Mouse (Mus musculus): ENCODE data around the gene Plxnb3. TPM values are rescaled to one million over a fixed set of nuclear protein-coding genes. Genes with fewer than 3 reads are reported as not detected.
A peak's percentile ranks its signal among the peaks of the same experiment; 100 is the strongest.

The Plxnb3 gene
- polyA plus RNA-seq, 1 experiment from 2014 or later, result 0.46 TPM

DNA sequence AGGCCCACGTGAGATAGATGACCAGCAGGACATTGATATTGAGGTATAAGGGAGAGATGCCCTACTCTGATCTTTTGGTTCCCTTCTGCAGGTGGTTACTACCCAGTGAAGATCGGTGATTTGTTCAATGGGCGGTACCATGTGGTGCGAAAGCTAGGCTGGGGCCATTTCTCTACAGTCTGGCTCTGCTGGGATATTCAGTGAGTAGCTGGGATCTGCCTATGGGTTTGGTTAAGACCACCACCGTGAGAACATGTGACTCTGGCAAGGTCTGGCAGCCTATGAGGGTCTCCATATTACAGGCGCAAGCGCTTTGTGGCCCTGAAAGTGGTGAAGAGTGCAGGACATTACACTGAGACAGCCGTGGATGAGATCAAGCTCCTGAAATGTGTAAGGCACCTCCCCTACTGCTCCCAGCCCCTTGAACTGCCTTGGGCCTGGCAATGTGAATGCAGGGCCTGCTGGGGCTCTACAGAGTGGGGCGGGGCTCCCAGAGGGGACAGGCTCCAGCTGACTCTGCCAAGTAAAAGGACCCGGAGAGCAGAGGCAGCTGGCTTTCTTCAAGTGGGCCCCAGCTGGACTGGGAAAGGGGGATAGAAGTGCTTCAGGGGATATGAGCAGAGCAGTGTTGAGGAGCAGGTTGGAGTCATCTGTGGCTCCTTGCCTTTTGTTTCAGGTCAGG lies 18.1 kb downstream of the Plxnb3 start:
- H3K27ac ChIP-seq (ENCODE audit: low read length), result no peak overlapping the region
- H3K4me1 ChIP-seq (ENCODE audit: control insufficient read depth, insufficient read depth, low read length), result 0 out of 2 replicates have a peak, but pooled peaks cover 7% of the 10 kb centered on the region
- WGBS, result 71% methylated on average over 10 of the region's 10 CpGs

DNA sequence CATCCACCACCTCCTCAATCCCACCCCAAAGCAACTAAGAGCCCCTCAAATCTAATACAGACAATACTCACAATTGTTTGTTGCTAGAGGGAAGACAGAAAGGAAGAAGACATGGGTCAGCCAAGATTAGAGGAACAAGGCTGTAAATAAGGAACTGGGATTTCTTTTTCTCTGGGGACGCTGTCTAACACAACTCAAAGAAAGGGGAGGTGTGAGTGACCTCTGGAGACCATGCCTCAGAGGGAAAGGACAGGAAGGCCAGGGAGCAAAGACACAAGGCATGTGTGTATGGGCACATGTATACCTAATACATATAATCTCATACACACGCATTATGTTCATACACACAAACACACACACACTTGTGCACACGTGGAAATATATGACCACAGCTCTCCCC lies 25.3 kb downstream of the Plxnb3 start:
- Histone ChIP-seq H3K4me1 (ENCODE audit: control insufficient read depth, insufficient read depth, low read length) (peaks cover 4% of the 10 kb centered on the region; the same call in 1 of the 2 replicates), H3K9ac (ENCODE audit: low read depth, low read length) (no peak overlapping the region), H3K4me3 (ENCODE audit: low read length) (no peak overlapping the region), H3K9me3 (ENCODE audit: control insufficient read depth, low read length) (no peaks in the 10 kb centered on the region), H3K27ac (ENCODE audit: low read length) (no peak overlapping the region), H3K4me2 (ENCODE audit: low read depth, low read length) (no peak overlapping the region), H3K36me3 (ENCODE audit: control insufficient read depth, insufficient read depth, low read length) (peaks cover 7% of the 10 kb centered on the region; the same call in 1 of the 2 replicates), H3K27me3 (replicated peaks; ENCODE audit: control insufficient read depth, insufficient read depth, low read length) (no peaks in the 10 kb centered on the region; the same call in 1 of the 2 replicates)
- no peak for ATAC-seq
- WGBS, result 91% methylated on average over 3 of the region's 3 CpGs

More for the DNA sequence above, 18.1 kb downstream of the Plxnb3 start:
- peak; percentile 69 for ATAC-seq
- H3K9me3 ChIP-seq (ENCODE audit: control insufficient read depth, low read length), result no peaks in the 10 kb centered on the region
- H3K36me3 ChIP-seq (ENCODE audit: control insufficient read depth, insufficient read depth, low read length), result 0 out of 2 replicates have a peak, but pooled peaks cover under 1% of the 10 kb centered on the region
- no peak overlapping the region for H3K4me2 ChIP-seq (ENCODE audit: low read depth, low read length)
- no peaks in the 10 kb centered on the region for H3K27me3 ChIP-seq (replicated peaks; ENCODE audit: control insufficient read depth, insufficient read depth, low read length)
- no peak overlapping the region for H3K9ac ChIP-seq (ENCODE audit: low read depth, low read length)
- no peak overlapping the region for H3K4me3 ChIP-seq (ENCODE audit: low read length)

DNA sequence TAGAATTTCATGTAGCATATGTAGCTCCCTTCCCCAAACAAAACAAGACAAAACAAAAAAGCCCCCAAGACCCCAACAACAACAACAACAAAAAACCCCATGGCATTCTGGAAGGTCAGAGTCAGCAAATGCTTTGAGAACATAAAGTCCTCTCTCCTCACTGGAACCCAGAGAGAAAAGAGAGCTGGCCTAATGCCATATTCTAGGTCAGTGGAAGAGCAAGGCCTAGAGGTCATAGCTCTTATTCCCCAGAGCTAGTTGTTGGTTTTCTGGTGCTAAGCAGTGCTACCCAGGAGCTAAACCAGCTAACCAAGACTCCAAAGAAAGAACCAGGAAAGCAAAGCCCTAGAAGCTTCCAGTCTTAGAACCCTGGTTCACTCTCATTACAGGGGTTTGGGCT lies 28.8 kb downstream of the Plxnb3 start:
- no peak for ATAC-seq
- Histone ChIP-seq H3K9ac (ENCODE audit: low read depth, low read length) (peak overlapping the region; percentile 68), H3K9me3 (ENCODE audit: control insufficient read depth, low read length) (no peaks in the 10 kb centered on the region), H3K4me2 (ENCODE audit: low read depth, low read length) (peak overlapping the region; percentile 67), H3K27me3 (replicated peaks; ENCODE audit: control insufficient read depth, insufficient read depth, low read length) (no peaks in the 10 kb centered on the region; the same call in 1 of the 2 replicates), H3K4me3 (ENCODE audit: low read length) (peak overlapping the region; percentile 62), H3K27ac (ENCODE audit: low read length) (peak overlapping the region; percentile 86; the same call in 1 of the 2 replicates), H3K4me1 (ENCODE audit: control insufficient read depth, insufficient read depth, low read length) (peaks cover 11% of the 10 kb centered on the region; the same call in 1 of the 2 replicates), H3K36me3 (ENCODE audit: control insufficient read depth, insufficient read depth, low read length) (peaks cover 4% of the 10 kb centered on the region; the same call in 1 of the 2 replicates)

DNA sequence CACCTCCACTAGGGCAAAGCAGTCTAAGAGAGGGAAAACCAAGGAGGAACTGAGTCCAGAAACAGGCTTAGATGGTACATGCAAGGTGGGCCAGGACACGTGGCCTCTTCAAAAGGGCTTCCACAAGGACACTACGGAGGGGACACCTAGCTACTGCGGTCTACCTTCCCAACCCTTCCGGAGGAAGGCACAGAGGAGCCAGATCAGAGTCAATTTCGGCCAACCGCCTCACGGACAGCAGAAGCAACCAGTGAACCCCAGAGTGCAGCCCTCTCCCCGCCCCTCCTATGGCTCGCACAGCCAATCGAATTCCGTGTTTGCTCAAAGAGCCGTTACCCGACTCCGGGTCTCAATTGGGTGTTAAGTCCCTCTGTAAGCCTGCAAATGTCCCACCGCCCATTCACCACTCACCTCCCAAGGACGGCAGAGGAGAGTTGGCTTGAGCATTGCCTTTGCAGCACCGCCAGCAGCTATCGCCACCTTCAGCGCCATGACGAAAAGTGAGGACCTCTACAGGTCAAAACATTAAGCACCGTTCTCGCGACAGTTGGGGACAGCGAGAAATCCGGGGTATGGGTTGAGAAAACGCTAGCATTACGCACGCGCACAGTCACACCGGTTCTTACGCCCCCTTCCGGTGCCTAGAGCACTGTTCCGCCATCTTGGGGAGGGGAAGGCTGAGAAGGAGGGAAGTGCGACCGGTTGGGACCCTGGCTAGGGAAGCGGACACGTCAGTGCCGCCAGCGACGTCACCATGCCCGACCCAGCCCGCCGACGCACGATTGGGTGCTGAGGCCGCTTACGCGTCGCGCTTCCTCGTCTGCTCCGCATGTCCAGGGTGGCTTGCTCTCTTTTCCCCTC lies 29.7 kb downstream of the Plxnb3 start, which contains the start of the genes Idh3g and Ssr4:
Idh3g (minus strand) TSS at position 534 of the 861 bp plus-strand sequence.
Ssr4 (plus strand) TSS at position 665 of the 861 bp plus-strand sequence.
- peak within 1 kb of the TSS; percentile 62 for H3K4me3 ChIP-seq (ENCODE audit: low read length)
- WGBS, result 11% methylated on average over 49 of the region's 52 CpGs
- peak within 1 kb of the TSS; percentile 67 for H3K4me2 ChIP-seq (ENCODE audit: low read depth, low read length)
- no peaks in the 10 kb centered on the region for H3K36me3 ChIP-seq (ENCODE audit: control insufficient read depth, insufficient read depth, low read length)
- ATAC-seq, result peak; percentile 97
- H3K9me3 ChIP-seq (ENCODE audit: control insufficient read depth, low read length), result no peaks in the 10 kb centered on the region
- peak within 1 kb of the TSS; percentile 78 for H3K9ac ChIP-seq (ENCODE audit: low read depth, low read length)
- peaks cover 11% of the 10 kb centered on the region; the same call in 1 of the 2 replicates for H3K4me1 ChIP-seq (ENCODE audit: control insufficient read depth, insufficient read depth, low read length)
- H3K27ac ChIP-seq (ENCODE audit: low read length), result peak within 1 kb of the TSS; percentile 86
- H3K27me3 ChIP-seq (replicated peaks; ENCODE audit: control insufficient read depth, insufficient read depth, low read length), result no peaks in the 10 kb centered on the region; the same call in 1 of the 2 replicates

DNA sequence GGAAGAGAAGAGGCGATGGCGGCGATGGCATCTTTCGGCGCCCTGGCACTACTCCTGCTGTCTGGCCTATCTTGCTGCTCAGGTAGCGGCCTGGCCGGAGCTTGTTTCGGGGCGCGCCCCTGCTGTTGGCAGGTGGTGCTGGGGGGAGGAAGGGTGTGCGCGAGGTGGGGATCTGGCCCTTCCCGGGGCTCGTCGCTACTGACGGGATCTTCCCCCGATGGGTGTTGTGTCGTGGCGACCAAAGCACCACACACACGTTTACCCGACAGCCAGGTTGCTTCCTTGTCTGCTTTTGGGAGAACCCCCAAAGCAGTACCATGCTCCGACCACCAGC lies 30.3 kb downstream of the Plxnb3 start:
- ATAC-seq, result peak; percentile 41
- no peaks in the 10 kb centered on the region; the same call in 1 of the 2 replicates for H3K27me3 ChIP-seq (replicated peaks; ENCODE audit: control insufficient read depth, insufficient read depth, low read length)
- no peaks in the 10 kb centered on the region for H3K36me3 ChIP-seq (ENCODE audit: control insufficient read depth, insufficient read depth, low read length)
- peaks cover 11% of the 10 kb centered on the region; the same call in 1 of the 2 replicates for H3K4me1 ChIP-seq (ENCODE audit: control insufficient read depth, insufficient read depth, low read length)
- peak overlapping the region; percentile 78 for H3K9ac ChIP-seq (ENCODE audit: low read depth, low read length)
- peak overlapping the region; percentile 62 for H3K4me3 ChIP-seq (ENCODE audit: low read length)
- H3K4me2 ChIP-seq (ENCODE audit: low read depth, low read length), result peak overlapping the region; percentile 56
- H3K9me3 ChIP-seq (ENCODE audit: control insufficient read depth, low read length), result no peaks in the 10 kb centered on the region
- WGBS, result 17% methylated on average over 21 of the region's 22 CpGs
- peak overlapping the region; percentile 63 for H3K27ac ChIP-seq (ENCODE audit: low read length)

DNA sequence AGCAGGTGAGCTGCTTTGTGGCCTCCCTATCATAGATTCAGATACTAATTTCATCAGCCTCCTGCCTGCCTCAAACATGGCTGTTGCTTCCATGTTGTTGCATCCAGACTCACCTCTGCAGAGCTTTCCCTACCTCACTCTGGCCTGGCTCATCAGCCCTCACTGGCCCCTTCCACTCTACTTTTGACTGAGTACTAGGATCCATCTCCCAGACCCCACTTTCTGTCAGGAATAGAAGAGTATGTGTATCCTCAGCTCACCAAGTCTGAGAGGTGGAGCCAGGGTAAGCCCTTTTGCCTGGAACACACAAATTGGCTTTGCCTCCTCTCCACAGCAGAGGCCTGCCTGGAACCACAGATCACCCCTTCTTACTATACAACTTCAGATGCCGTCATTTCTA lies 31.6 kb downstream of the Plxnb3 start:
- Histone ChIP-seq H3K9me3 (ENCODE audit: control insufficient read depth, low read length) (no peaks in the 10 kb centered on the region), H3K36me3 (ENCODE audit: control insufficient read depth, insufficient read depth, low read length) (no peaks in the 10 kb centered on the region), H3K9ac (ENCODE audit: low read depth, low read length) (peak overlapping the region; percentile 20; the same call in 1 of the 2 replicates), H3K4me1 (ENCODE audit: control insufficient read depth, insufficient read depth, low read length) (peaks cover 11% of the 10 kb centered on the region; the same call in 1 of the 2 replicates), H3K27me3 (replicated peaks; ENCODE audit: control insufficient read depth, insufficient read depth, low read length) (no peaks in the 10 kb centered on the region; the same call in 1 of the 2 replicates), H3K4me3 (ENCODE audit: low read length) (peak overlapping the region; percentile 62), H3K4me2 (ENCODE audit: low read depth, low read length) (peak overlapping the region; percentile 56), H3K27ac (ENCODE audit: low read length) (no peak overlapping the region)
- 76% methylated on average over 1 of the region's 1 CpGs for WGBS
- no peak for ATAC-seq

DNA sequence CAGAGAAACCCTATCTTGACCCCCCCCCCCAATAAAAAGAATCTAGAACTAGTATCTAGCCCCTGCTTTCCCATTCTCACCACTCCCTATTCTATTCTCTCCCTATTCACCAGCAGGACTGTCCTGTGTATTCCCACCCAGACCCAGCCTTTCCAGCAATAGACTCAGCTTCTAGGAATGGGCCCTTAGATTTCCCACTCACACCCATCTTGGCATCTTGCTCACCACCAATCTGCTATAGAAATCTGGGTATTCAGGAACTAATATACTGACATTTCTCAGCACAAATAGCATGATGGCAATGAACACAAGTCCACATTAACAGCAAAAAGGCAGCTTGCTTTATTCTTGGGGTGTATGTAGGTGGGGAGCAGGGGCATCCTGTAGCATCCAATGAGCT lies 36.1 kb downstream of the Plxnb3 start:
- H3K9ac ChIP-seq (ENCODE audit: low read depth, low read length), result no peak overlapping the region
- 0 out of 2 replicates have a peak, but pooled peaks cover 4% of the 10 kb centered on the region for H3K4me1 ChIP-seq (ENCODE audit: control insufficient read depth, insufficient read depth, low read length)
- H3K9me3 ChIP-seq (ENCODE audit: control insufficient read depth, low read length), result no peaks in the 10 kb centered on the region
- no peaks in the 10 kb centered on the region for H3K27me3 ChIP-seq (replicated peaks; ENCODE audit: control insufficient read depth, insufficient read depth, low read length)
- no peak overlapping the region for H3K4me2 ChIP-seq (ENCODE audit: low read depth, low read length)
- no peak overlapping the region for H3K4me3 ChIP-seq (ENCODE audit: low read length)
- no peak for ATAC-seq
- no peaks in the 10 kb centered on the region for H3K36me3 ChIP-seq (ENCODE audit: control insufficient read depth, insufficient read depth, low read length)
- H3K27ac ChIP-seq (ENCODE audit: low read length), result no peak overlapping the region

DNA sequence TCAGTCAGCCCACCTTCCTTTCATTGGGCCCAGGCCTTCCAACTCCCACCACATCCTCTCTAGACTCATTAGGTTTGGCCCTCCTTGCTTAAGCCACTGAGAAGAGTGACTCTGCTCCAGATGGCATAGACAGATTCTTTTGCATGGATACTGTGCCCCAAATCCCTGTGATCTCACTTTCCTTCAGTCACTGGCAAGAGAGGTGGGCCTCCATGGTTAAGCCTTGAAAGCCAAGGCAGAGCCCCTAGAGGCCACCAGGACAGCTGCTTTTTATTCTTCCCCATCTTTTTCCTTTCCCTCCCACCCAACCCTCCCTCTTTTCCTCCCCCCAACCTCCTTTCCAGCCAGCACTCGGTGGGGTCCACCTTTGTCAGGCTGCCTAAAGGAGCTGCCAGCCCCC lies 36.6 kb downstream of the Plxnb3 start:
- Histone ChIP-seq H3K4me3 (ENCODE audit: low read length) (no peak overlapping the region), H3K27ac (ENCODE audit: low read length) (no peak overlapping the region), H3K36me3 (ENCODE audit: control insufficient read depth, insufficient read depth, low read length) (no peaks in the 10 kb centered on the region), H3K4me2 (ENCODE audit: low read depth, low read length) (no peak overlapping the region), H3K9me3 (ENCODE audit: control insufficient read depth, low read length) (no peaks in the 10 kb centered on the region), H3K4me1 (ENCODE audit: control insufficient read depth, insufficient read depth, low read length) (0 out of 2 replicates have a peak, but pooled peaks cover 1% of the 10 kb centered on the region), H3K9ac (ENCODE audit: low read depth, low read length) (no peak overlapping the region), H3K27me3 (replicated peaks; ENCODE audit: control insufficient read depth, insufficient read depth, low read length) (no peaks in the 10 kb centered on the region)
- 60% methylated on average over 1 of the region's 1 CpGs for WGBS
- ATAC-seq, result no peak

DNA sequence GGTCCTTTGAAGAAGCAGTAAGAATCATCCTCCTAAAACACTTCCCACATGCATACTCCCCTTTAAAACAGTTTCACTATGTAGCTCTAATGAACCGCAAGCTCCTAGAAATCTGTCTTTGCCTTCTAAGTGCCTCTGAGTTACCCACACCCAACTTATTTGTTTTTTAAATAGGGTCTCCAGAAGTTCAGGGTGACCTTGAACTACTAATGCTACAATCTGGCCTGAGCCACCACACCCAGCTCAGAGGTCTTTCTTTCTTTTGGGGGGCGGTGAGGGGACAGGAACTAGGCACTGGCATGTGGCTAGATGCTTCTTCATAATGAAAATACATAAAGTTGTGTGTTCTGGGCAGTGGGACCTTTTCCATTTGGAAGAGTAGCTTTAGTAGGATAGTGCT lies 40.6 kb downstream of the Plxnb3 start:
- no peaks in the 10 kb centered on the region for H3K27me3 ChIP-seq (replicated peaks; ENCODE audit: control insufficient read depth, insufficient read depth, low read length)
- H3K4me3 ChIP-seq (ENCODE audit: low read length), result no peak overlapping the region
- H3K9me3 ChIP-seq (ENCODE audit: control insufficient read depth, low read length), result no peaks in the 10 kb centered on the region
- no peak overlapping the region for H3K27ac ChIP-seq (ENCODE audit: low read length)
- WGBS, result 76% methylated on average over 2 of the region's 2 CpGs
- no peak overlapping the region for H3K9ac ChIP-seq (ENCODE audit: low read depth, low read length)
- no peak for ATAC-seq
- no peaks in the 10 kb centered on the region for H3K4me1 ChIP-seq (ENCODE audit: control insufficient read depth, insufficient read depth, low read length)
- H3K36me3 ChIP-seq (ENCODE audit: control insufficient read depth, insufficient read depth, low read length), result no peaks in the 10 kb centered on the region
- no peak overlapping the region for H3K4me2 ChIP-seq (ENCODE audit: low read depth, low read length)

Measured in intestine, embryonic 16.5 days (tissue).